Mouse (Mus musculus): ENCODE measurements at regions not wholly inside any gene's neighbourhood (a gene's known extent, or its start where the extent isn't known, plus 50 kb on each side); places are given as distances from the start of the nearest gene placed in this dataset.

- TF ChIP-seq CTCF (IDR thresholded peaks at IDR 0.05; ENCODE audit: extremely low read depth, insufficient read depth, insufficient read length, insufficient replicate concordance) (no peak), POLR2A (IDR thresholded peaks at IDR 0.05; ENCODE audit: low read depth, low read length) (no peak)
Measured at GRCm38 (mm10) chr2:45169429-45170070, 52.4 kb upstream of the Zeb2 start.
